Mouse (Mus musculus) lung, postnatal 4 days (tissue): ENCODE data around the gene Rbfox3.

Source experiments
- DNase-seq, 2 experiments: peaks; one replicate each; pipeline ENCODE4 v3.0.0; 2021

Rbfox3 gene

GRCm38 (mm10) chr11:118581019-118581418, 330.4 kb downstream of the Rbfox3 start:
- no peak for DNase-seq

GRCm38 (mm10) chr11:118579622-118580021, 331.8 kb downstream of the Rbfox3 start:
- no peak for DNase-seq

GRCm38 (mm10) chr11:118577271-118577670, 334.1 kb downstream of the Rbfox3 start:
- DNase-seq = no peak

- no peak for DNase-seq
These were observed 334.8 kb downstream of the Rbfox3 start for GRCm38 (mm10) chr11:118576611-118577010.

- no peak for DNase-seq
These were observed 337.0 kb downstream of the Rbfox3 start for GRCm38 (mm10) chr11:118574418-118574817.

- peak in 1 of 2 experiments; percentile 37 for DNase-seq
These were observed 337.8 kb downstream of the Rbfox3 start for GRCm38 (mm10) chr11:118573569-118573968.

- no peak for DNase-seq
These were observed 338.4 kb downstream of the Rbfox3 start for GRCm38 (mm10) chr11:118573000-118573399.

- no peak for DNase-seq
These were observed 341.2 kb downstream of the Rbfox3 start for GRCm38 (mm10) chr11:118570164-118570563.

- DNase-seq = no peak
These were observed 341.8 kb downstream of the Rbfox3 start for GRCm38 (mm10) chr11:118569571-118570062.

- no peak for DNase-seq
These were observed 347.5 kb downstream of the Rbfox3 start for GRCm38 (mm10) chr11:118563877-118564276.

- DNase-seq = no peak
These were observed 348.6 kb downstream of the Rbfox3 start for GRCm38 (mm10) chr11:118562847-118563246.

- DNase-seq = no peak
These were observed 353.2 kb downstream of the Rbfox3 start for GRCm38 (mm10) chr11:118558193-118558592.

GRCm38 (mm10) chr11:118555631-118556030, 355.8 kb downstream of the Rbfox3 start:
- no peak for DNase-seq

GRCm38 (mm10) chr11:118554542-118554941, 356.9 kb downstream of the Rbfox3 start:
- no peak for DNase-seq

- no peak for DNase-seq
These were observed 357.5 kb downstream of the Rbfox3 start for GRCm38 (mm10) chr11:118553926-118554325.

- DNase-seq = no peak
These were observed 358.4 kb downstream of the Rbfox3 start for GRCm38 (mm10) chr11:118553001-118553400.

GRCm38 (mm10) chr11:118552478-118552877, 358.9 kb downstream of the Rbfox3 start:
- no peak for DNase-seq

- DNase-seq = no peak
These were observed 359.7 kb downstream of the Rbfox3 start for GRCm38 (mm10) chr11:118551705-118552104.

GRCm38 (mm10) chr11:118550773-118551520, 360.4 kb downstream of the Rbfox3 start:
- no peak for DNase-seq

GRCm38 (mm10) chr11:118548242-118548641, 363.2 kb downstream of the Rbfox3 start:
- no peak for DNase-seq

GRCm38 (mm10) chr11:118546269-118546668, 365.1 kb downstream of the Rbfox3 start:
- DNase-seq = no peak

- DNase-seq = no peak
These were observed 365.7 kb downstream of the Rbfox3 start for GRCm38 (mm10) chr11:118545690-118546089.

GRCm38 (mm10) chr11:118544564-118544963, 366.8 kb downstream of the Rbfox3 start:
- DNase-seq = no peak

GRCm38 (mm10) chr11:118542906-118543305, 368.5 kb downstream of the Rbfox3 start:
- DNase-seq = no peak
